Mouse (Mus musculus) MEL (cell line): ENCODE data around the gene Col11a2. TPM values are rescaled to one million over a fixed set of nuclear protein-coding genes. Genes with fewer than 3 reads are reported as not detected.

ENCODE experiments used
- DNase-seq: peaks from one replicate; pipeline ENCODE4 v3.0.0; 2011; ENCODE audit warnings: low read depth, low spot score
- H3K27ac ChIP-seq: 2 replicates; pipeline ENCODE4 v1.5.1; 2012; ENCODE audit warnings: low read depth, mild to moderate bottlenecking, control low read depth, low read length, moderate library complexity; ENCODE audit not compliant: control insufficient read depth
- H3K27me3 ChIP-seq, 2 experiments: fragments of 150-350 bp in 1 of 2; sonication (generic) in 1 of 2; 2 replicates each; pipeline ENCODE4 v1.6.1; 2012; ENCODE audit warnings: low read length in 2 of 2, mild to moderate bottlenecking in 2 of 2, improper control_type of control experiment in 1 of 2, moderate library complexity in 1 of 2; ENCODE audit not compliant: insufficient read depth in 2 of 2, control insufficient read depth in 1 of 2
- H3K36me3 ChIP-seq, 2 experiments: 2 replicates each; pipeline ENCODE4 v1.6.1; 2012 to 2014; ENCODE audit warnings: low read length in 2 of 2, improper control_type of control experiment in 1 of 2, inconsistent platforms in 1 of 2, mild to moderate bottlenecking in 1 of 2; ENCODE audit not compliant: insufficient read depth in 2 of 2, control insufficient read depth in 1 of 2
- H3K4me1 ChIP-seq, 2 experiments: fragments of 150-350 bp in 1 of 2; sonication (generic) in 1 of 2; 2 replicates each; pipeline ENCODE4 v1.6.1; 2012; ENCODE audit warnings: low read length in 2 of 2, improper control_type of control experiment in 1 of 2, mild to moderate bottlenecking in 1 of 2; ENCODE audit not compliant: insufficient read depth in 2 of 2, control insufficient read depth in 1 of 2
- H3K4me3 ChIP-seq, 2 experiments: fragments of 150-350 bp in 1 of 2; sonication (generic) in 1 of 2; 2 replicates each; pipeline ENCODE4 v1.5.1; 2012; ENCODE audit warnings: low read depth in 2 of 2, low read length in 2 of 2, mild to moderate bottlenecking in 2 of 2, moderate library complexity in 2 of 2, control low read depth in 1 of 2, improper control_type of control experiment in 1 of 2; ENCODE audit not compliant: control insufficient read depth in 1 of 2, insufficient read depth in 1 of 2
- H3K79me2 ChIP-seq: 2 replicates; pipeline ENCODE4 v1.6.1; 2012; ENCODE audit warnings: mild to moderate bottlenecking, low read length, moderate library complexity; ENCODE audit not compliant: control insufficient read depth, poor library complexity, insufficient read depth
- H3K9ac ChIP-seq: 2 replicates; pipeline ENCODE4 v1.6.1; 2012; ENCODE audit warnings: low read depth, mild to moderate bottlenecking, control low read depth, low read length, moderate library complexity; ENCODE audit not compliant: control insufficient read depth, poor library complexity, severe bottlenecking
- H3K9me3 ChIP-seq: fragments of 150-350 bp; sonication (generic); replicated peaks from 2 replicates; pipeline ENCODE4 v1.6.1; 2012; ENCODE audit warnings: mild to moderate bottlenecking, low read length, improper control_type of control experiment, moderate library complexity; ENCODE audit not compliant: insufficient read depth
- CHD1 ChIP-seq: IDR thresholded peaks from 2 replicates; pipeline ENCODE4 v1.6.1; 2012; ENCODE audit warnings: low read depth, mild to moderate bottlenecking, inconsistent platforms, low read length, improper control_type of control experiment
- ELF1 ChIP-seq: IDR thresholded peaks from 2 replicates; pipeline ENCODE4 v1.6.1; 2014; ENCODE audit warnings: low read depth, mild to moderate bottlenecking, inconsistent platforms, low read length, improper control_type of control experiment, moderate library complexity
- EP300 ChIP-seq, 2 experiments: IDR thresholded peaks; 2 replicates each; pipeline ENCODE4 v1.6.1; 2011; ENCODE audit warnings: improper control_type of control experiment in 2 of 2, low read length in 2 of 2, low read depth in 1 of 2, mild to moderate bottlenecking in 1 of 2
- ETS1 ChIP-seq: IDR thresholded peaks from 2 replicates; pipeline ENCODE4 v1.6.1; 2012; ENCODE audit warnings: low read depth, mild to moderate bottlenecking, inconsistent platforms, low read length, improper control_type of control experiment, moderate library complexity
- GABPA ChIP-seq: IDR thresholded peaks from 2 replicates; pipeline ENCODE4 v1.6.1; 2012; ENCODE audit warnings: low read depth, mild to moderate bottlenecking, inconsistent platforms, low read length, improper control_type of control experiment, moderate library complexity
- HCFC1 ChIP-seq: IDR thresholded peaks from 2 replicates; pipeline ENCODE4 v1.6.1; 2012; ENCODE audit warnings: low read depth, mild to moderate bottlenecking, inconsistent platforms, low read length, improper control_type of control experiment, moderate library complexity
- KAT2A ChIP-seq: conservative IDR thresholded peaks from 2 replicates; pipeline ENCODE4 v1.6.1; 2012; ENCODE audit warnings: low read depth, low read length, improper control_type of control experiment, inconsistent platforms
- MAFK ChIP-seq: IDR thresholded peaks from 2 replicates; pipeline ENCODE4 v1.6.1; 2011; ENCODE audit warnings: low read depth, mild to moderate bottlenecking, low read length, improper control_type of control experiment, borderline replicate concordance
- MAX ChIP-seq: IDR thresholded peaks from 2 replicates; pipeline ENCODE4 v1.6.1; 2011; ENCODE audit warnings: low read length, improper control_type of control experiment
- MAZ ChIP-seq: IDR thresholded peaks from 2 replicates; pipeline ENCODE4 v1.6.1; 2012; ENCODE audit warnings: low read depth, mild to moderate bottlenecking, inconsistent platforms, low read length, improper control_type of control experiment
- MEF2A ChIP-seq: IDR thresholded peaks from 2 replicates; pipeline ENCODE4 v1.6.1; 2014; ENCODE audit warnings: low read depth, mild to moderate bottlenecking, inconsistent platforms, low read length, improper control_type of control experiment; ENCODE audit not compliant: poor library complexity, insufficient replicate concordance, severe bottlenecking; ENCODE audit errors: extremely low read depth
- MYC ChIP-seq: IDR thresholded peaks from 2 replicates; pipeline ENCODE4 v1.6.1; 2011; ENCODE audit warnings: low read depth, mild to moderate bottlenecking, low read length, improper control_type of control experiment, moderate library complexity
- NELFE ChIP-seq: IDR thresholded peaks from 2 replicates; pipeline ENCODE4 v1.6.1; 2011; ENCODE audit warnings: low read depth, low read length, improper control_type of control experiment
- POLR2A ChIP-seq, 2 experiments: IDR thresholded peaks; 2 replicates each; pipeline ENCODE4 v1.6.1; 2011 to 2012; ENCODE audit warnings: low read length in 2 of 2, mild to moderate bottlenecking in 2 of 2, control low read depth in 1 of 2, improper control_type of control experiment in 1 of 2, low read depth in 1 of 2, moderate library complexity in 1 of 2; ENCODE audit not compliant: control insufficient read depth in 1 of 2, insufficient read depth in 1 of 2, poor library complexity in 1 of 2
- POLR2AphosphoS2 ChIP-seq: IDR thresholded peaks from 2 replicates; pipeline ENCODE4 v1.6.1; 2011; ENCODE audit warnings: low read length, improper control_type of control experiment
- POLR2AphosphoS5 ChIP-seq: IDR thresholded peaks from 2 replicates; pipeline ENCODE4 v1.6.1; 2012; ENCODE audit warnings: low read depth, borderline replicate concordance, mild to moderate bottlenecking, inconsistent platforms, low read length, moderate library complexity, mixed read lengths
- RAD21 ChIP-seq: IDR thresholded peaks from 2 replicates; pipeline ENCODE4 v1.6.1; 2011; ENCODE audit warnings: mild to moderate bottlenecking, low read depth, low read length, improper control_type of control experiment
- SIN3A ChIP-seq: IDR thresholded peaks from 2 replicates; pipeline ENCODE4 v1.6.1; 2012; ENCODE audit warnings: low read length, improper control_type of control experiment, inconsistent platforms
- SMC3 ChIP-seq: IDR thresholded peaks from 2 replicates; pipeline ENCODE4 v1.6.1; 2011; ENCODE audit warnings: low read depth, low read length, improper control_type of control experiment
- TAL1 ChIP-seq: IDR thresholded peaks from 2 replicates; pipeline ENCODE4 v1.6.1; 2012; ENCODE audit warnings: mild to moderate bottlenecking, inconsistent platforms, low read length, moderate library complexity, mixed read lengths
- TBP ChIP-seq: IDR thresholded peaks from 2 replicates; pipeline ENCODE4 v1.8.0; 2011; ENCODE audit warnings: low read depth, low read length, improper control_type of control experiment
- TCF12 ChIP-seq: IDR thresholded peaks from 2 replicates; pipeline ENCODE4 v1.6.1; 2014; ENCODE audit warnings: low read depth, mild to moderate bottlenecking, inconsistent platforms, low read length, improper control_type of control experiment, moderate library complexity
- USF1 ChIP-seq: IDR thresholded peaks from 2 replicates; pipeline ENCODE4 v1.6.1; 2014; ENCODE audit warnings: low read depth, mild to moderate bottlenecking, inconsistent platforms, low read length, improper control_type of control experiment, moderate library complexity
- USF2 ChIP-seq, 2 experiments: IDR thresholded peaks; 2 replicates each; pipeline ENCODE4 v1.6.1; 2011 to 2012; ENCODE audit warnings: improper control_type of control experiment in 2 of 2, low read length in 2 of 2, borderline replicate concordance in 1 of 2, inconsistent platforms in 1 of 2, low read depth in 1 of 2, mild to moderate bottlenecking in 1 of 2; ENCODE audit not compliant: insufficient read depth in 1 of 2
- ZC3H11A ChIP-seq: IDR thresholded peaks from 2 replicates; pipeline ENCODE4 v1.6.1; 2012; ENCODE audit warnings: low read depth, mild to moderate bottlenecking, inconsistent platforms, low read length, improper control_type of control experiment
- ZMIZ1 ChIP-seq: IDR thresholded peaks from 2 replicates; pipeline ENCODE4 v1.6.1; 2012; ENCODE audit warnings: low read depth, mild to moderate bottlenecking, inconsistent platforms, low read length, improper control_type of control experiment, moderate library complexity
- ZNF384 ChIP-seq: IDR thresholded peaks from 2 replicates; pipeline ENCODE4 v1.6.1; 2012; ENCODE audit warnings: low read depth, mild to moderate bottlenecking, inconsistent platforms, low read length, improper control_type of control experiment
- polyA plus RNA-seq, 2 experiments: library from polyadenylated mRNA; stranded (reverse) in 1 of 2; unstranded in 1 of 2; fragments of >175 nt in 1 of 2; fragments of >200 nt in 1 of 2; gene quantifications; 2 replicates each; pipeline versions ENCODE4 v1.2.1 to v1.2.4; 2012; ENCODE audit warnings: low replicate concordance in 2 of 2, low read depth in 1 of 2; ENCODE audit not compliant: insufficient read length in 2 of 2, insufficient read depth in 1 of 2, missing spikeins in 1 of 2
- total RNA-seq: library from RNA; depleted of rRNA; stranded (reverse); fragments of 300-350 nt; gene quantifications from 2 replicates; pipeline ENCODE4 v1.2.3, GENCODE M21; 2012

The Col11a2 gene
- total and polyA plus RNA-seq, 3 experiments, result 4.6 to 14.5 TPM; not detected in 1

DNA sequence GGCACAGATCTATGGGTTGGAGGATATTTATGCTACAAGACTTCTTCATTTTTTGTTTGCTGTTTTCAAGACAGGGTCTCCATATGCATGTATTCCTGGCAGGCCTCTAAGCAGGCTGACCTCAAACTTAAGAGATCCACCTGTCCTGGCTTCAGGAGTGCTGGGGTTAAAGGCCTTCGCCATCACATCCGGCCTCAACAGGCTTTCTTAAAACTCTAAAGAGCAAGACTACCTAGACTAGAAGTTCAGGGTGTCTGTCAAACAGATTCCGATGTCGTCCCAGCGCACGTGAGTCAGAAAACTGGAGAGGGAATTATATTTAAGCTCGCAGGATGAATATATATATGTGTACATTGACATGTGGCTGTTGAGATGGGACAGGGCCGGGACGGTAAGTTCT lies 15.6 kb upstream of the Col11a2 start:
- peaks cover 3 to 7% of the 10 kb centered on the region in 2 experiments; a peak in 3 of 4 replicates for H3K36me3 ChIP-seq
- no peak for DNase-seq
- H3K79me2 ChIP-seq, result peaks cover 16% of the 10 kb centered on the region
- no peaks in the 10 kb centered on the region for H3K9me3 ChIP-seq
- H3K4me3 ChIP-seq, result peak overlapping the region; percentile 90 to 96
- H3K27me3 ChIP-seq, result no peaks in the 10 kb centered on the region
- H3K9ac ChIP-seq, result peak overlapping the region; percentile 96
- no peak for TF ChIP-seq NELFE
- no peak for TF ChIP-seq CHD1
- TF ChIP-seq RAD21, result no peak
- TF ChIP-seq ELF1, result no peak
- TF ChIP-seq SIN3A, result no peak
- H3K27ac ChIP-seq, result no peak overlapping the region
- peaks cover 0 to 20% of the 10 kb centered on the region in 2 experiments; a peak in 2 of 4 replicates for H3K4me1 ChIP-seq

DNA sequence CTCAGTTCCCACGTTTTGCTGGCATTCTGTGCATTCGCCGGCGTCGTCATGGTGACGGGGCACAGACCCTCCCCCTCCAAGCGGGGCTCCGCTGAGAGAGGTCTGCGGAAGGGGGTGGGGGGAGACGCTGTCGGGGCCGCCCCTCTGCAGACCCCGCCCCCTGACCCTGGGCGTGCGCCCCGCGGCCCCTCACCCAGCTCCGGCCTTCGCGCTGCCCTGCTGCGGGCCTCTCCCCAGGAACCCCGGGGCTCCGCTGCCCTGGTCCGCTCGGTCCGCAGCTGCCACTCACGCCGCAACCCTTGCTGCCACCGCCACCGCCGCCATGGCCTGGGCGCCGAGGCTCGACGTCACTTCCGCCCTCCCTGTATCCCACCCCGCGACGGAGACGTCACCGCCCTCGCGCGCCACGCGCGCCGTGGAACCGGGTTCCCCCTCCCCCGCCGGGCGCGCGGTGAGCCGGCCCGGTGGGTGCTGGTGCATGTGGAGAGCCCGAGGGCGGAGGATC lies 14.9 kb upstream of the Col11a2 start, which contains the start of gene Ring1:
Gene Ring1, minus strand, starts transcription at position 364 of the 505 bp plus-strand sequence.
- TF ChIP-seq GABPA (no peak), MAZ (peak; percentile 19), ZC3H11A (no peak), TAL1 (no peak), ELF1 (no peak), EP300 (IDR thresholded peaks at IDR 0.05; ENCODE audit: low read depth in 1 of 2, low read length in 2 of 2) (0 out of 4 replicates have a peak, but pooled peaks of 1 of the 2 experiments have one; percentile 19), USF1 (no peak), POLR2A (IDR thresholded peaks at IDR 0.05; ENCODE audit: control insufficient read depth in 1 of 2, insufficient read depth in 1 of 2, low read depth in 1 of 2, low read length in 2 of 2, poor library complexity in 1 of 2) (peak; percentile 89 to 90; a peak in 3 of 4 replicates), USF2 (IDR thresholded peaks at IDR 0.05; ENCODE audit: borderline replicate concordance in 1 of 2, insufficient read depth in 1 of 2, low read depth in 1 of 2, low read length in 2 of 2) (no peak), NELFE (peak; percentile 75), POLR2AphosphoS2 (peak; percentile 88), SMC3 (no peak), SIN3A (peak; percentile 80), ETS1 (no peak), MAFK (no peak), MAX (peak; percentile 83), RAD21 (no peak), ZMIZ1 (peak; percentile 22; the same call in 1 of the 2 replicates), POLR2AphosphoS5 (no peak), ZNF384 (no peak), TBP (0 out of 2 replicates have a peak, but pooled peaks have one; percentile 17), HCFC1 (peak; percentile 81), KAT2A (no peak; the same call in 1 of the 2 replicates), MYC (0 out of 2 replicates have a peak, but pooled peaks have one; percentile 73), TCF12 (0 out of 2 replicates have a peak, but pooled peaks have one; percentile 38), MEF2A (no peak)
- Histone ChIP-seq H3K9me3 (no peaks in the 10 kb centered on the region), H3K36me3 (peaks cover 3 to 7% of the 10 kb centered on the region in 2 experiments; a peak in 3 of 4 replicates), H3K79me2 (peaks cover 17% of the 10 kb centered on the region), H3K4me3 (peak within 1 kb of the TSS; percentile 90 to 96), H3K9ac (peak within 1 kb of the TSS; percentile 96), H3K27ac (peak within 1 kb of the TSS; percentile 69), H3K4me1 (peaks cover 0 to 20% of the 10 kb centered on the region in 2 experiments; a peak in 2 of 4 replicates), H3K27me3 (no peaks in the 10 kb centered on the region)
- peak; percentile 84 for DNase-seq
